Mouse (Mus musculus) kidney, postnatal 0 days (tissue): ENCODE data around the gene Zswim9. TPM values are rescaled to one million over a fixed set of nuclear protein-coding genes. Genes with fewer than 3 reads are reported as not detected.

Experiments
- ATAC-seq: fragments of 200-750 bp; cut with Nextera tagmentation; replicated peaks from 2 replicates; pipeline ENCODE4 v1.8.0; 2017; ENCODE audit warnings: low read depth, moderate number of reproducible peaks, moderate TSS enrichment, moderate library complexity; ENCODE audit not compliant: low FRiP score
- DNase-seq: peaks from one replicate; pipeline ENCODE4 v3.0.0-alpha.2; 2016; ENCODE audit warnings: low spot score
- H3K27ac ChIP-seq: fragments of 300-500 bp; sonication (generic); 2 replicates; pipeline ENCODE4 v1.5.1; 2014; ENCODE audit warnings: mild to moderate bottlenecking
- H3K27me3 ChIP-seq: fragments of 300-500 bp; sonication (generic); 2 replicates; pipeline ENCODE4 v1.6.1; 2014; ENCODE audit warnings: low read length, mixed read lengths; ENCODE audit not compliant: insufficient read depth
- H3K36me3 ChIP-seq: fragments of 300-500 bp; sonication (generic); 2 replicates; pipeline ENCODE4 v1.6.1; 2014; ENCODE audit warnings: low read length, mixed read lengths; ENCODE audit not compliant: insufficient read depth
- H3K4me1 ChIP-seq: fragments of 300-500 bp; sonication (generic); replicated peaks from 2 replicates; pipeline ENCODE4 v1.6.1; 2014; ENCODE audit warnings: antibody characterized with exemption, low read length, mixed read lengths; ENCODE audit not compliant: insufficient read depth
- H3K4me2 ChIP-seq: fragments of 300-500 bp; sonication (generic); 2 replicates; pipeline ENCODE4 v1.6.1; 2014; ENCODE audit warnings: mild to moderate bottlenecking, low read length, moderate library complexity, mixed read lengths
- H3K4me3 ChIP-seq: fragments of 300-500 bp; sonication (generic); replicated peaks from 2 replicates; pipeline ENCODE4 v1.5.1; 2014; ENCODE audit warnings: low read depth, low read length
- H3K9ac ChIP-seq: fragments of 300-500 bp; sonication (generic); 2 replicates; pipeline ENCODE4 v1.6.1; 2014; ENCODE audit warnings: low read depth, low read length
- H3K9me3 ChIP-seq: fragments of 300-500 bp; sonication (generic); replicated peaks from 2 replicates; pipeline ENCODE4 v1.6.1; 2016; ENCODE audit warnings: low read length, inconsistent platforms, mixed read lengths
- CTCF ChIP-seq: IDR thresholded peaks from 2 replicates; pipeline ENCODE4 v1.5.1; 2016; ENCODE audit warnings: antibody characterized with exemption, low read depth, mild to moderate bottlenecking, moderate library complexity
- WGBS: fragments of 180-500 bp; shearing (Covaris S2); extraction: QIAGEN DNeasy Blood & Tissue Kit; methylation state at CpG from one replicate; pipeline ENCODE4 v1.1.7; 2014; 5-methylcytosine and 5-hydroxymethylcytosine counted together
- polyA plus RNA-seq: library from polyadenylated mRNA; unstranded; fragments of >200 nt; fragmentation: Nextera tagmentation; extraction: Ambion mirVana; gene quantifications from 2 replicates; pipeline ENCODE4 v1.2.1, GENCODE M21; 2015

Gene Zswim9
- polyA plus RNA-seq, 1 experiment from 2014 or later = 5.0 TPM

DNA sequence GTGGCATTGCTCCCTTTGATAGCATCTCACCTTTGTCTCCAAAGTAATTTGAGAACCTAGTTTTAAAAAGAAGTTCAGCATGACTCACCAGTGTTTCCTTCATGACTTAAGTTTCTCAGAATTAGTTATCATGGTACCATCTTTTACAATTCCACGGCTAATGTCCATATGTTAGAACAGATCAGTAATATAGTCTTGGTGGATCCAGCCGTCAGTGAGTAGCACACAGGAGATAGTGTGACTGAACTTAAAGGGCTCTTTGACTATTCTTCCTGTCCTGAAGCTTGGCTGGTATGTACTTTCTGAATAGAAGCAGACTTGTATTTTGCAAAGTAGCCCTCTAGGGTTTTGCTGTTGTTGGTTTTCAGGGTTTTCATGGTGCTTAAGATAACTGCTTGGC, 30.9 kb upstream of the Zswim9 start:
- Histone ChIP-seq H3K9me3 (no peaks in the 10 kb centered on the region), H3K27ac (no peak overlapping the region), H3K9ac (no peak overlapping the region), H3K36me3 (peaks cover 18% of the 10 kb centered on the region), H3K27me3 (no peaks in the 10 kb centered on the region), H3K4me1 (no peaks in the 10 kb centered on the region), H3K4me2 (no peak overlapping the region), H3K4me3 (no peak overlapping the region)
- no peak for ATAC-seq
- TF ChIP-seq CTCF = no peak
- DNase-seq = no peak
- WGBS = 85% methylated on average over 2 of the region's 2 CpGs

- H3K4me1 ChIP-seq = no peaks in the 10 kb centered on the region
- H3K4me3 ChIP-seq = no peak overlapping the region
- peaks cover 35% of the 10 kb centered on the region; the same call in 1 of the 2 replicates for H3K36me3 ChIP-seq
- ATAC-seq (no peak), DNase-seq (no peak)
- no peak for TF ChIP-seq CTCF
- H3K4me2 ChIP-seq = no peak overlapping the region
- H3K9ac ChIP-seq = no peak overlapping the region
- H3K27ac ChIP-seq = no peak overlapping the region
- H3K27me3 ChIP-seq = no peaks in the 10 kb centered on the region
- H3K9me3 ChIP-seq = no peaks in the 10 kb centered on the region
Measured at GRCm38 (mm10) chr7:13303372-13303771, 24.9 kb upstream of the Zswim9 start.

- DNase-seq (no peak), ATAC-seq (no peak)
- no peak for TF ChIP-seq CTCF
- Histone ChIP-seq H3K4me2 (no peak overlapping the region), H3K4me3 (no peak overlapping the region), H3K9ac (no peak overlapping the region), H3K27ac (no peak overlapping the region), H3K9me3 (no peaks in the 10 kb centered on the region), H3K27me3 (no peaks in the 10 kb centered on the region), H3K4me1 (no peaks in the 10 kb centered on the region), H3K36me3 (peaks cover 32% of the 10 kb centered on the region; the same call in 1 of the 2 replicates)
- WGBS = 86% methylated on average over 2 of the region's 2 CpGs
Measured at GRCm38 (mm10) chr7:13302780-13303179, 24.3 kb upstream of the Zswim9 start.

- H3K9ac ChIP-seq = no peak overlapping the region
- WGBS = 92% methylated on average over 1 of the region's 1 CpGs
- DNase-seq = no peak
- no peak overlapping the region for H3K4me2 ChIP-seq
- H3K36me3 ChIP-seq = peaks cover 36% of the 10 kb centered on the region; the same call in 1 of the 2 replicates
- H3K4me1 ChIP-seq = no peaks in the 10 kb centered on the region
- no peak for ATAC-seq
- no peak for TF ChIP-seq CTCF
- H3K27me3 ChIP-seq = no peaks in the 10 kb centered on the region
- no peak overlapping the region for H3K4me3 ChIP-seq
- no peaks in the 10 kb centered on the region for H3K9me3 ChIP-seq
- H3K27ac ChIP-seq = no peak overlapping the region
Measured at GRCm38 (mm10) chr7:13301643-13302042, 23.1 kb upstream of the Zswim9 start.

GRCm38 (mm10) chr7:13298821-13299220, 20.3 kb upstream of the Zswim9 start:
- WGBS = 90% methylated on average over 5 of the region's 5 CpGs
- no peak overlapping the region for H3K9ac ChIP-seq
- ATAC-seq = no peak
- H3K4me1 ChIP-seq = no peaks in the 10 kb centered on the region
- no peaks in the 10 kb centered on the region for H3K9me3 ChIP-seq
- H3K4me3 ChIP-seq = no peak overlapping the region
- H3K4me2 ChIP-seq = no peak overlapping the region
- TF ChIP-seq CTCF = no peak
- peaks cover 42% of the 10 kb centered on the region; the same call in 1 of the 2 replicates for H3K36me3 ChIP-seq
- DNase-seq = no peak
- H3K27ac ChIP-seq = no peak overlapping the region
- no peaks in the 10 kb centered on the region for H3K27me3 ChIP-seq

DNA sequence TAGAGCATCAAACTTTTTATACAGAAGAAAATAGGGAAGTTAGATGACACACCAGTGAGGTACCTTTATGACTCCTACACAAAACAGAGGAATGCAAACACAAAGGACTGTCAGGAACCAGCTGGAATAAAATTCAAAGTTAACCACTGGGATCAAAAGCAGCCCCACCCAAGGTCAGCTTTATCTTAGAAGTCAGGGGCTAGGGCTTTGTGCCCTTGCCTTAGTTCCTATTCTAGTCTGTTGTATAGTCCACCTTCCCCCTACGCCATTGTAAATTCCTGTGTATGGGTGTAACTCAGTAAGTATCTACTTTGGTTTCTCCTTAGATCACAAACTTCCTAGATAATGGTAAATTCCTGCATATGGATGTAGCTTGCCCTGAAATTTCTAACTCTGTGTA, 19.1 kb upstream of the Zswim9 start:
- no peak for DNase-seq
- no peaks in the 10 kb centered on the region for H3K4me1 ChIP-seq
- H3K27me3 ChIP-seq = no peaks in the 10 kb centered on the region
- H3K9ac ChIP-seq = no peak overlapping the region
- H3K36me3 ChIP-seq = peaks cover 46% of the 10 kb centered on the region; the same call in 1 of the 2 replicates
- no peak for TF ChIP-seq CTCF
- no peak overlapping the region for H3K4me3 ChIP-seq
- H3K4me2 ChIP-seq = no peak overlapping the region
- ATAC-seq = no peak
- no peaks in the 10 kb centered on the region for H3K9me3 ChIP-seq
- 94% methylated on average over 1 of the region's 1 CpGs for WGBS
- no peak overlapping the region for H3K27ac ChIP-seq

DNA sequence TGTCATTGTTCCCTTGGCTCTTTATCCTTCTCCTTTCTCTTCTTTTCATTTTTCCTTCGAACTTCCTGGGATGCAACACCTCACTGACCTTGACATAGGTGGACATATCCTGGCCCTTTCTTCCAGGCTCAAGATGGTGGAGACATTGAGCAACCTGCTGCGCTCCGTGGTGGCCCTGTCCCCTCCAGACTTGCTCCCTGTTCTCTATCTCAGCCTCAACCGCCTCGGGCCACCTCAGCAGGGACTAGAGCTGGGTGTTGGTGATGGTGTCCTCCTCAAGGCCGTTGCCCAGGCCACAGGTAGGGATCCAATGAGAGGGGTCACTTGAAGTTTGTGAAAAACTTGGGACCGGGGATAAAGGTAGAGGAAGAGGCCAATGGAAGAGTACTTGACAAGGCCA, 16.7 kb upstream of the Zswim9 start:
- Histone ChIP-seq H3K4me3 (no peak overlapping the region), H3K4me1 (no peaks in the 10 kb centered on the region), H3K4me2 (no peak overlapping the region), H3K27ac (no peak overlapping the region), H3K9ac (no peak overlapping the region), H3K36me3 (peaks cover 49% of the 10 kb centered on the region), H3K9me3 (no peaks in the 10 kb centered on the region), H3K27me3 (no peaks in the 10 kb centered on the region)
- ATAC-seq (no peak), DNase-seq (no peak)
- no peak for TF ChIP-seq CTCF
- 94% methylated on average over 7 of the region's 7 CpGs for WGBS
